Mouse (Mus musculus): ENCODE results near the gene Ikzf4. TPM values are rescaled to one million over a fixed set of nuclear protein-coding genes. Genes with fewer than 3 reads are reported as not detected.
"Not testable (repeated sequence)": the region's sequence is repeated elsewhere in the genome, so short reads cannot be mapped to it uniquely, and the experiment has no call there.

Gene Ikzf4
- polyA plus RNA-seq, 1 experiment, result not detected

DNA sequence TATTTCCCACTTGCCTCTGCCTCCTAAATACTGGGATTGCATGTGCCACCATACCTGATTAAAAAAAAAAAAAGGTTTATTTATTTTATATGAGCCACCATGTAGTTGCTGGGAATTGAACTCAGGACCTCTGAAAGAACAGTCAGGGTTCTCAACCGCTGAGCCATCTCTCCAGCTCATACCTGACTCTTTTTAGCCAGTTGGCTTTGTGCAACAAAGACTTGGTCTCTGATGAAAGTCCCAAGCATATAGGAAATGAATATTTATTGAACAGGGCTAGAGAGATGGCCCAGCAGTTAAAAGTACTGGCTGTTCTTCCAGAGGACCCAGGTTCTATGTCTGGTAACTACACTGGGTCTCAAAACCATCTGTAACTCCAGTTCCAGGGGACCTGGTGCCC lies 27.2 kb downstream of the Ikzf4 start:
- Histone ChIP-seq H3K27ac (ENCODE audit: insufficient read depth, low read depth, low read length) (no peak overlapping the region), H3K4me1 (ENCODE audit: control insufficient read depth, insufficient read depth, low read length) (no peaks in the 10 kb centered on the region), H3K4me3 (ENCODE audit: insufficient read depth, low read depth, low read length) (no peak overlapping the region)
- WGBS, result 86% methylated on average over 1 of the region's 1 CpGs
- no peak for TF ChIP-seq CTCF (IDR thresholded peaks at IDR 0.05; ENCODE audit: insufficient read depth, low read depth, low read length)

DNA sequence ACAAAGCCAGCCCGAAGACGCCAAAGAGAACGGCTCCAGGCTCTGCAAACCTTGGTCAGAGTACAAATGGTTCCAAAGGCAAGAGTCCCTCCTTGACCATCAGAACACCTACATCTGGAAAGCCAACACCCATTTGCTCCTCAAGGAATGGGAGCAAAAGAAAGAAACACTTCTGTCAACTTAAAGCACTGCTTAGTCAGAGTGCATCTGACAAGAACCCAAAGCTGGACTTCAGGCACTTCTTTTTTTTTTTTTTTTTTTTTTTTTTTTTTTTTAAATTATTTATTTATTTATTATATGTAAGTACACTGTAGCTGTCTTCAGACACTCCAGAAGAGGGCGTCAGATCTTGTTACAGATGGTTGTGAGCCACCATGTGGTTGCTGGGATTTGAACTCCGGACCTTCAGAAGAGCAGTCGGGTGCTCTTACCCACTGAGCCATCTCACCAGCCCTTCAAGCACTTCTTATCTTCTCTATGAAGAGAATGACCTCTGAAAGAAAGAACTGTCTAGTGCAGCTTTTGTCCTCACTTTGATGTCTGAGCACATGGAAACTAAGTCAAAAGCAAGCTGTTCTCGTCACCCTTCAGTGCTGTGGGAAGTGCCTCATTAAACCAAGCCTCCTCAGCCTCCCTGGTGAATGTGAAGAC lies 29.9 kb downstream of the Ikzf4 start:
- not testable (repeated sequence) for H3K4me1 ChIP-seq (ENCODE audit: control insufficient read depth, insufficient read depth, low read length); H3K4me3 ChIP-seq (ENCODE audit: insufficient read depth, low read depth, low read length); H3K27ac ChIP-seq (ENCODE audit: insufficient read depth, low read depth, low read length)
- 89% methylated on average over 6 of the region's 7 CpGs for WGBS

DNA sequence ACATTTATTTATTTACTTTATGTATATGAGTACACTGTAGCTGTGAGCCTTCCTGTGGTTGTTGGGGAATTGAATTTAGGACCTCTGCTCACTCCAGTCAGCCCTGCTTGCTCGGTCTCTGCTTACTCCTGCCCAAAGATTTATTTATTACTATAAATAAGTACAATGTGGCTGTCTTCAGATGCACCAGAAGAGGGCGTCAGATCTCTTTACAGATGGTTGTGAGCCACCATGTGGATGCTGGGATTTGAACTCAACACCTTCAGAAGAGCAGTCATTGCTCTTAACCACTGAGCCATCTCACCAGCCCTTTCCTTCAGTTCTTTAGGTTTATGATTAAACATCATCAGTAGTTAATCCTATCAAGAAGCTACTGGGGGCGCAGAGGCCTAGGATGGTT lies 30.9 kb downstream of the Ikzf4 start:
- Histone ChIP-seq H3K4me3 (ENCODE audit: insufficient read depth, low read depth, low read length) (no peak overlapping the region), H3K27ac (ENCODE audit: insufficient read depth, low read depth, low read length) (no peak overlapping the region), H3K4me1 (ENCODE audit: control insufficient read depth, insufficient read depth, low read length) (no peaks in the 10 kb centered on the region)
- 52% methylated on average over 3 of the region's 3 CpGs for WGBS
- TF ChIP-seq POLR2A (IDR thresholded peaks at IDR 0.05; ENCODE audit: insufficient read depth, low read depth, low read length) (no peak), CTCF (IDR thresholded peaks at IDR 0.05; ENCODE audit: insufficient read depth, low read depth, low read length) (no peak)

DNA sequence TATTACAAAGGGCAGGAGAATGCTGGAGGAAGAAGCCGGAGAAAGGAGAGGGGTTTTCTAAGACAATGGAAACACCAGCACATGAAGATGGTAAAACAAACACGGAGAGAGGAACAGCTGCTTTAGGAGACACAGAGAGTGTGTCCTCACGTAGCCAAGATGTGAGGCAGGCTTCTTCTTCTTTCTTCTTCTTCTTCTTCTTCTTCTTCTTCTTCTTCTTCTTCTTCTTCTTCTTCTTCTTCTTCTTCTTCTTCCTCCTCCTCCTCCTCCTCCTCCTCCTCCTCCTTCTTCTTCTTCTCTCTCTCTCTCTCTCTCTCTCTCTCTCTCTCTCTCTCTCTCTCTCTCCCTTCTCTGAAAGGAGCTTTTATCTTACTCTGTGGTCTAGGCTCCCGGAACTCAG lies 32.0 kb downstream of the Ikzf4 start:
- WGBS, result 58% methylated on average over 4 of the region's 4 CpGs
- not testable (repeated sequence) for H3K4me1 ChIP-seq (ENCODE audit: control insufficient read depth, insufficient read depth, low read length); H3K4me3 ChIP-seq (ENCODE audit: insufficient read depth, low read depth, low read length); H3K27ac ChIP-seq (ENCODE audit: insufficient read depth, low read depth, low read length)

DNA sequence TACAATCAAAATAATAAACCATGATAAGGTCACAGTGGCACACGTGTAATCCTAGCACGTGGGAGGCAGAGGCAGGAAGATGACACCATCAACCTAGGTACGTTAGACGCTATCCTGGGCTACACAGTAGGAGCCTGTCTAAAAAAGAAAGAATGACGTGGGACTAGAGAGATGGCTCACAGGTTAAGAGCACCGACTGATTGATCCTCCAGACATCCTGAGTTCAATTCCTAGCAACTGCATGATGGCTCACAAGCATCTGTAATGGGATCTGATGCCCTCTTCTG lies 32.7 kb downstream of the Ikzf4 start:
- 32% methylated on average over 6 of the region's 6 CpGs for WGBS
- H3K27ac ChIP-seq (ENCODE audit: insufficient read depth, low read depth, low read length), result no peak overlapping the region

DNA sequence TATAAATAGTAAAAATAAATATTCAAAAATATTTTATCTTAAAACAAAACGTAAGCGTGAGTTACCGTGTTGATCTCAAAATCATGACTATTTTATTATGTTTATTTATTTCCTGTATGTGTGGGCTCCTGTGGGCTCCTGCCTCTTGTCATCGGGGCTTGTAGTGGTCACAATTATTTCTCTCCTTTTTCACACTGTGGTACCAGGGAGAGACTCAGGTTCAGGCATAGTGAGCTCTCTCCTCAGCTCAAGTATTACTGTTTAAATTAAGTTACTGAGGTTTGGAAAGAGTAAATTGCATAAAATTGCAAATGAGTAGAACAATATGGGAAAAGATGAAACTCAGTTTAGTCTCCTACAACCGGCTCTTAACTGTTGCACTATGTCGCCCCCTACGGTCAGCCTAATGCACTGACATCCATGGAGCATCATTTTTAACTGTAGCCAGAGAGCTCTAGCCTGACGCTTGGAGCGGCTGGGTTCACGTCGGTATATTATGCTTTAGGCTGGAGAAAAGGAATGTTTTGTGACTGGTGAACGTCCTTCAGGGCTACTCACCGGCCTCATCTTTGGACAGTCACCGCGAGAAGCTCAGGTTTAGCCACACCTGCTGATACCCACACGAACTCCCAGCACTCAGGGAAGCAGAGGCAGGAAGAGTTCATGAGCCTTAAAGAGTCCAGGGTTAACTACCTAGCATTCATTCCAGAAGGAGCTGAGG lies 33.2 kb downstream of the Ikzf4 start:
- TF ChIP-seq CTCF (IDR thresholded peaks at IDR 0.05; ENCODE audit: insufficient read depth, low read depth, low read length) (no peak), POLR2A (IDR thresholded peaks at IDR 0.05; ENCODE audit: insufficient read depth, low read depth, low read length) (no peak)
- Histone ChIP-seq H3K27ac (ENCODE audit: insufficient read depth, low read depth, low read length) (no peak overlapping the region), H3K4me3 (ENCODE audit: insufficient read depth, low read depth, low read length) (no peak overlapping the region), H3K4me1 (ENCODE audit: control insufficient read depth, insufficient read depth, low read length) (no peaks in the 10 kb centered on the region)
- WGBS, result 13% methylated on average over 16 of the region's 16 CpGs

More for the DNA sequence above, 32.7 kb downstream of the Ikzf4 start:
- TF ChIP-seq POLR2A (IDR thresholded peaks at IDR 0.05; ENCODE audit: insufficient read depth, low read depth, low read length) (no peak), CTCF (IDR thresholded peaks at IDR 0.05; ENCODE audit: insufficient read depth, low read depth, low read length) (no peak)
- no peaks in the 10 kb centered on the region for H3K4me1 ChIP-seq (ENCODE audit: control insufficient read depth, insufficient read depth, low read length)
- H3K4me3 ChIP-seq (ENCODE audit: insufficient read depth, low read depth, low read length), result no peak overlapping the region

DNA sequence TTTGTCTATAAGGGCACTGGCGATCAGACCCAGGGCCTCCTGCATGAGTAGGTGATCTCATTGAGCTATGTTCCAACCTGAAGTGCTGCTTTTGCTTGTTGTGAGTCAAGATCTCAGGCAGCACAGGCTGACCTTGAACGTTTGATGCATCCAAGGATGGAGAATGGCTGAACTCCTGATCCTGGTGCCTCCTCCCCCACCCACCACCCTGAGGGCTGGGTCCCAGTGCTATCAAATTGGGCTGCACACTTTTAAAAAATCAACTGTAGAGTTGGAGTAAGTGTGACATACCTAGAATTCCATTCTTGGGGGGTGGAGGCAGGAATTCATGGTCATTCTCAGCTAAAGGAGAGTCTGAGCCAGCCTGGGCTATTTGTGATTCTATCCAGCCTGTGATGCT lies 39.3 kb downstream of the Ikzf4 start:
- no peak overlapping the region for H3K27ac ChIP-seq (ENCODE audit: insufficient read depth, low read depth, low read length)
- no peaks in the 10 kb centered on the region for H3K4me1 ChIP-seq (ENCODE audit: control insufficient read depth, insufficient read depth, low read length)
- H3K4me3 ChIP-seq (ENCODE audit: insufficient read depth, low read depth, low read length), result no peak overlapping the region
- 45% methylated on average over 2 of the region's 2 CpGs for WGBS
- TF ChIP-seq CTCF (IDR thresholded peaks at IDR 0.05; ENCODE audit: insufficient read depth, low read depth, low read length), result no peak
- TF ChIP-seq POLR2A (IDR thresholded peaks at IDR 0.05; ENCODE audit: insufficient read depth, low read depth, low read length), result no peak

DNA sequence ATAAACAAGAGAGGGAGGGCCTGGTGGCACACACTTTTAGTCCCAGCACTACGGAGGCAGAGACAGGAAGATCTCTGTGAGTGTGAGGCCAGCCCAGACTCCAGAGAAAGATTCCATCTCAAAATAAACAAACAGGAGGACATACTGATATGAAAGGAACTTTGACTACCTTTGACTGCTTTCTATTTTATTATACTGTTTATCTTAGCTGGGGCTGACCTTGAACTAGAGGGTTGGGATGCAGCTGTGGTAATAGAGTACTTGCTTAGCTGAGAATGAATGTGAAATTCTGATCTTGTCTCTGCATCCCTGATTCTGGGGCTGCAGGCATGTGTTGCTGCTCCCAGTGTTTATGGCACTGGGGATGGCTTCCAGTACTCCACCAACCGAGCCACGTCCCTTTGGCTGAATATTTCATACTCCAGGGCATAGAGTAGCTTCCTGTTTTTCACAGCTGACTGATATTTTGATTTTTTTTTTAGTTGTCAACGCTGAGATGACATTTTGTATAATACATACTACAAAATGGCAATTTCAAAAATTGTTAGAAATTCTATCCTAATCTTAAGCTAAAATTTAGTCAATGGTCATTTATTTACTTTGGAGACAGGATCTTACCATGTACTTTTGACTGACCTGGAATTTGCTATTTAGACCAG lies 43.2 kb downstream of the Ikzf4 start:
- TF ChIP-seq POLR2A (IDR thresholded peaks at IDR 0.05; ENCODE audit: insufficient read depth, low read depth, low read length) (no peak), CTCF (IDR thresholded peaks at IDR 0.05; ENCODE audit: insufficient read depth, low read depth, low read length) (no peak)
- no peak overlapping the region for H3K27ac ChIP-seq (ENCODE audit: insufficient read depth, low read depth, low read length)
- no peaks in the 10 kb centered on the region for H3K4me1 ChIP-seq (ENCODE audit: control insufficient read depth, insufficient read depth, low read length)
- H3K4me3 ChIP-seq (ENCODE audit: insufficient read depth, low read depth, low read length), result no peak overlapping the region
- 86% methylated on average over 4 of the region's 4 CpGs for WGBS

DNA sequence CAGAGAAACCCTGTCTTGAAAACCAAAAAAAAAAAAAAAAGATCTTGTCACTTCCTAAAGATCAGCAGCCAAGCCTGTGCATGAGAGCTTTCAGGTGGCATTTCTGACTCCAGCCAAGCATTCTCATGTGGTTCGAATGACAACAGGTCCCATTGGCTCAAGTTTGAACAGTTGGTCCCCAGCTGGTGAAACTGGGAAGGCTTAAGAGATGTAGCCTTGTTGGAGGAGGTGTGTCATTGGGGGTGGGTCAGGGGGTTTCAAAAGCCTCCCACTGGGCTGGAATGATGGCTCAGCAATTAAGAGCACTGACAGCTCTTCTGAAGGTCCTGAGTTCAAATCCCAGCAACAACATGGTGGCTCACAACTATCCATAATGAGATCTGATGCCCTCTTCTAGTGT lies 44.3 kb downstream of the Ikzf4 start:
- WGBS, result 82% methylated on average over 1 of the region's 1 CpGs
- Histone ChIP-seq H3K4me1 (ENCODE audit: control insufficient read depth, insufficient read depth, low read length) (no peaks in the 10 kb centered on the region), H3K4me3 (ENCODE audit: insufficient read depth, low read depth, low read length) (no peak overlapping the region), H3K27ac (ENCODE audit: insufficient read depth, low read depth, low read length) (no peak overlapping the region)
- TF ChIP-seq POLR2A (IDR thresholded peaks at IDR 0.05; ENCODE audit: insufficient read depth, low read depth, low read length) (no peak), CTCF (IDR thresholded peaks at IDR 0.05; ENCODE audit: insufficient read depth, low read depth, low read length) (no peak)
